Mouse (Mus musculus): ENCODE measurements at regions not wholly inside any gene's neighbourhood (a gene's known extent, or its start where the extent isn't known, plus 50 kb on each side); places are given as distances from the start of the nearest gene placed in this dataset.

GRCm38 (mm10) chr8:10830835-10831234, 177.4 kb downstream of the Irs2 start:
- no peak for DNase-seq (ENCODE audit: low read depth, low spot score)
- no peak for TF ChIP-seq TBP (IDR thresholded peaks at IDR 0.05; ENCODE audit: low read depth, low read length)
- no peak for TF ChIP-seq SMC3 (IDR thresholded peaks at IDR 0.05; ENCODE audit: low read depth, low read length)
- no peak for TF ChIP-seq ZMIZ1 (IDR thresholded peaks at IDR 0.05; ENCODE audit: low read depth, low read length)
- TF ChIP-seq POLR2AphosphoS5 (IDR thresholded peaks at IDR 0.05; ENCODE audit: borderline replicate concordance, low read depth, low read length): no peak
- no peak for TF ChIP-seq CHD2 (IDR thresholded peaks at IDR 0.05; ENCODE audit: low read length)
- TF ChIP-seq JUND (IDR thresholded peaks at IDR 0.05; ENCODE audit: low read depth, low read length): no peak
- TF ChIP-seq POLR2AphosphoS2 (IDR thresholded peaks at IDR 0.05; ENCODE audit: low read length): no peak
- TF ChIP-seq USF1 (IDR thresholded peaks at IDR 0.05; ENCODE audit: low read depth, low read length): no peak
- no peak for TF ChIP-seq ETS1 (IDR thresholded peaks at IDR 0.05; ENCODE audit: low read depth, low read length)
- TF ChIP-seq BHLHE40 (IDR thresholded peaks at IDR 0.05; ENCODE audit: borderline replicate concordance, low read depth, low read length): no peak
- TF ChIP-seq ZC3H11A (IDR thresholded peaks at IDR 0.05; ENCODE audit: low read depth, low read length): no peak
- no peak for TF ChIP-seq MYC (IDR thresholded peaks at IDR 0.05; ENCODE audit: low read depth, low read length)
- H3K36me3 ChIP-seq (ENCODE audit: control insufficient read depth in 1 of 2, insufficient read depth in 2 of 2, low read length in 2 of 2): peaks cover 0 to 5% of the 10 kb centered on the region in 2 experiments; a peak in 2 of 4 replicates
- H3K4me3 ChIP-seq (ENCODE audit: control insufficient read depth in 1 of 2, insufficient read depth in 1 of 2, low read depth in 2 of 2, low read length in 2 of 2): no peak overlapping the region
- H3K27ac ChIP-seq (ENCODE audit: control insufficient read depth, low read depth, low read length): no peak overlapping the region
- no peaks in the 10 kb centered on the region; a peak in 1 of 4 replicates for H3K27me3 ChIP-seq (ENCODE audit: control insufficient read depth in 1 of 2, insufficient read depth in 2 of 2, low read length in 2 of 2)
- H3K9ac ChIP-seq (ENCODE audit: control insufficient read depth, low read depth, low read length, poor library complexity, severe bottlenecking): no peak overlapping the region
- H3K79me2 ChIP-seq (ENCODE audit: control insufficient read depth, insufficient read depth, low read length, poor library complexity): no peaks in the 10 kb centered on the region
- H3K9me3 ChIP-seq (replicated peaks; ENCODE audit: insufficient read depth, low read length): no peaks in the 10 kb centered on the region
- peaks cover 0 to 18% of the 10 kb centered on the region in 2 experiments; a peak in 2 of 4 replicates for H3K4me1 ChIP-seq (ENCODE audit: control insufficient read depth in 1 of 2, insufficient read depth in 2 of 2, low read length in 2 of 2)

GRCm38 (mm10) chr8:10828580-10828979, 179.7 kb downstream of the Irs2 start:
- Histone ChIP-seq H3K9me3 (replicated peaks; ENCODE audit: insufficient read depth, low read length) (no peaks in the 10 kb centered on the region), H3K4me1 (ENCODE audit: control insufficient read depth in 1 of 2, insufficient read depth in 2 of 2, low read length in 2 of 2) (peaks cover 0 to 7% of the 10 kb centered on the region in 2 experiments; a peak in 2 of 4 replicates), H3K27me3 (ENCODE audit: control insufficient read depth in 1 of 2, insufficient read depth in 2 of 2, low read length in 2 of 2) (no peaks in the 10 kb centered on the region; a peak in 1 of 4 replicates), H3K4me3 (ENCODE audit: control insufficient read depth in 1 of 2, insufficient read depth in 1 of 2, low read depth in 2 of 2, low read length in 2 of 2) (no peak overlapping the region), H3K27ac (ENCODE audit: control insufficient read depth, low read depth, low read length) (no peak overlapping the region), H3K9ac (ENCODE audit: control insufficient read depth, low read depth, low read length, poor library complexity, severe bottlenecking) (no peak overlapping the region), H3K36me3 (ENCODE audit: control insufficient read depth in 1 of 2, insufficient read depth in 2 of 2, low read length in 2 of 2) (peaks cover 0 to 5% of the 10 kb centered on the region in 2 experiments; a peak in 2 of 4 replicates), H3K79me2 (ENCODE audit: control insufficient read depth, insufficient read depth, low read length, poor library complexity) (no peaks in the 10 kb centered on the region)
- TF ChIP-seq MAZ (IDR thresholded peaks at IDR 0.05; ENCODE audit: low read depth, low read length): no peak
- TF ChIP-seq SIN3A (IDR thresholded peaks at IDR 0.05; ENCODE audit: low read length): no peak
- no peak for TF ChIP-seq USF1 (IDR thresholded peaks at IDR 0.05; ENCODE audit: low read depth, low read length)
- TF ChIP-seq POLR2AphosphoS2 (IDR thresholded peaks at IDR 0.05; ENCODE audit: low read length): no peak
- TF ChIP-seq UBTF (IDR thresholded peaks at IDR 0.05; ENCODE audit: borderline replicate concordance, insufficient read depth, low read depth, low read length): no peak
- no peak for TF ChIP-seq TAL1 (IDR thresholded peaks at IDR 0.05; ENCODE audit: low read length)
- TF ChIP-seq POLR2AphosphoS5 (IDR thresholded peaks at IDR 0.05; ENCODE audit: borderline replicate concordance, low read depth, low read length): no peak
- no peak for TF ChIP-seq MAX (IDR thresholded peaks at IDR 0.05; ENCODE audit: low read length)
- TF ChIP-seq ZMIZ1 (IDR thresholded peaks at IDR 0.05; ENCODE audit: low read depth, low read length): no peak
- no peak for TF ChIP-seq ELF1 (IDR thresholded peaks at IDR 0.05; ENCODE audit: low read depth, low read length)
- TF ChIP-seq NRF1 (IDR thresholded peaks at IDR 0.05; ENCODE audit: insufficient read depth, low read depth, low read length, poor library complexity, severe bottlenecking): no peak
- TF ChIP-seq JUND (IDR thresholded peaks at IDR 0.05; ENCODE audit: low read depth, low read length): no peak
- no peak for TF ChIP-seq MEF2A (IDR thresholded peaks at IDR 0.05; ENCODE audit: extremely low read depth, insufficient replicate concordance, low read depth, low read length, poor library complexity, severe bottlenecking)
- no peak for TF ChIP-seq CHD2 (IDR thresholded peaks at IDR 0.05; ENCODE audit: low read length)
- TF ChIP-seq KAT2A (conservative IDR thresholded peaks at IDR 0.05; ENCODE audit: low read depth, low read length): no peak
- TF ChIP-seq MXI1 (IDR thresholded peaks at IDR 0.05; ENCODE audit: low read depth, low read length): no peak
- no peak for TF ChIP-seq CHD1 (IDR thresholded peaks at IDR 0.05; ENCODE audit: low read depth, low read length)
- no peak for TF ChIP-seq RAD21 (IDR thresholded peaks at IDR 0.05; ENCODE audit: low read depth, low read length)
- no peak for DNase-seq (ENCODE audit: low read depth, low spot score)
